Mouse (Mus musculus): ENCODE measurements around the gene Rpl14.

The Rpl14 gene

GRCm38 (mm10) chr9:120571593-120572385 is 545 bp downstream of the Rpl14 start:
- DNase-seq (ENCODE audit: low spot score in 2 of 2): no peak

GRCm38 (mm10) chr9:120575748-120576661 is 4.8 kb downstream of the Rpl14 start:
- DNase-seq (ENCODE audit: low spot score in 2 of 2): no peak

GRCm38 (mm10) chr9:120576662-120577013 is 5.4 kb downstream of the Rpl14 start:
- no peak for DNase-seq (ENCODE audit: low spot score in 2 of 2)

- DNase-seq (ENCODE audit: low spot score in 2 of 2): peak; percentile 80 to 85
Observed at GRCm38 (mm10) chr9:120577133-120577651, 5.9 kb downstream of the Rpl14 start.

- no peak for DNase-seq (ENCODE audit: low spot score in 2 of 2)
Observed at GRCm38 (mm10) chr9:120577706-120578405, 6.6 kb downstream of the Rpl14 start.

- no peak for DNase-seq (ENCODE audit: low spot score in 2 of 2)
Observed at GRCm38 (mm10) chr9:120578701-120579100, 7.5 kb downstream of the Rpl14 start.

- DNase-seq (ENCODE audit: low spot score in 2 of 2): no peak
Observed at GRCm38 (mm10) chr9:120579808-120580207, 8.6 kb downstream of the Rpl14 start.

GRCm38 (mm10) chr9:120581941-120582618 is 10.8 kb downstream of the Rpl14 start:
- no peak for DNase-seq (ENCODE audit: low spot score in 2 of 2)

- peak; percentile 84 to 87 for DNase-seq (ENCODE audit: low spot score in 2 of 2)
Observed at GRCm38 (mm10) chr9:120582619-120583308, 11.5 kb downstream of the Rpl14 start.

- DNase-seq (ENCODE audit: low spot score in 2 of 2): no peak
Observed at GRCm38 (mm10) chr9:120583314-120583713, 12.1 kb downstream of the Rpl14 start.

GRCm38 (mm10) chr9:120586546-120586945 is 15.3 kb downstream of the Rpl14 start:
- no peak for DNase-seq (ENCODE audit: low spot score in 2 of 2)

- DNase-seq (ENCODE audit: low spot score in 2 of 2): no peak
Observed at GRCm38 (mm10) chr9:120591490-120591889, 20.2 kb downstream of the Rpl14 start.

- DNase-seq (ENCODE audit: low spot score in 2 of 2): no peak
Observed at GRCm38 (mm10) chr9:120593383-120594101, 22.3 kb downstream of the Rpl14 start.

GRCm38 (mm10) chr9:120594839-120595238 is 23.6 kb downstream of the Rpl14 start:
- DNase-seq (ENCODE audit: low spot score in 2 of 2): no peak

- no peak for DNase-seq (ENCODE audit: low spot score in 2 of 2)
Observed at GRCm38 (mm10) chr9:120595306-120595705, 24.1 kb downstream of the Rpl14 start.

GRCm38 (mm10) chr9:120601488-120602171 is 30.4 kb downstream of the Rpl14 start:
- peak in 1 of 2 experiments; percentile 44 for DNase-seq (ENCODE audit: low spot score in 2 of 2)

- DNase-seq (ENCODE audit: low spot score in 2 of 2): no peak
Observed at GRCm38 (mm10) chr9:120602172-120602838, 31.1 kb downstream of the Rpl14 start.

- peak; percentile 78 to 79 for DNase-seq (ENCODE audit: low spot score in 2 of 2)
Observed at GRCm38 (mm10) chr9:120602839-120603511, 31.7 kb downstream of the Rpl14 start.

Measured in right cerebral cortex, postnatal 36 days (tissue).